Mouse (Mus musculus) heart, postnatal 10 days (tissue): ENCODE data around the gene Zfp982. TPM values are rescaled to one million over a fixed set of nuclear protein-coding genes. Genes with fewer than 3 reads are reported as not detected.
"Not testable (repeated sequence)": the region's sequence is repeated elsewhere in the genome, so short reads cannot be mapped to it uniquely, and the experiment has no call there.

Source experiments
- DNase-seq, 2 experiments: peaks; one replicate each; pipeline ENCODE4 v3.0.0; 2021
- intact Hi-C: fragments of 180-260 bp; cut with DNase I; formaldehyde crosslinking; loops from one replicate; pipeline ENCODE4 v1.15.1; 2025
- total RNA-seq, 2 experiments: library from RNA; stranded (reverse); gene quantifications; 2 replicates each; pipeline ENCODE4 v1.2.3; 2021

The Zfp982 gene
- total RNA-seq: 1 to 10 TPM; 8.4 to 9.3 TPM

DNA sequence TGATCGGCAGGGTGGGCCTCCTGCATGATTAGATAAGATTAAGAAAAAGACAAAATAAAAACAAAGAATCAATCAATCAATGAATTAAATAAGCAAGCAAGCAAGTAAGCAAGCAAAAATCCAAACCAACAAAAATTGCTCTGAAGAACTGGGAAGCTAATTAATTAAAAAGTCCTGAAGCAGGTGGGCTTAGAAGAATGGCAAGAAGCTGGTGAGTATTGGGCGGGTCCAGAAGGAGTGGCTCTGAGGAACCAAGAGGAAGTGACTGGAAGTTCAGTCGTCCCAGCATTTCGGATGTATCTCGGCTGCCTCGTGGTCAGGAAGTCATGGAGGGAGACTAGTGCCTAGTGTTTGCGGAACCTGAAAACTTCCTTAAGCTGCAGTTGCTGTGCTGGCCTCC is at the start of gene Zfp982:
Zfp982 (plus strand) TSS at position 301 of the 400 bp plus-strand sequence.
- DNase-seq, intact Hi-C loops: not testable (repeated sequence)

DNA sequence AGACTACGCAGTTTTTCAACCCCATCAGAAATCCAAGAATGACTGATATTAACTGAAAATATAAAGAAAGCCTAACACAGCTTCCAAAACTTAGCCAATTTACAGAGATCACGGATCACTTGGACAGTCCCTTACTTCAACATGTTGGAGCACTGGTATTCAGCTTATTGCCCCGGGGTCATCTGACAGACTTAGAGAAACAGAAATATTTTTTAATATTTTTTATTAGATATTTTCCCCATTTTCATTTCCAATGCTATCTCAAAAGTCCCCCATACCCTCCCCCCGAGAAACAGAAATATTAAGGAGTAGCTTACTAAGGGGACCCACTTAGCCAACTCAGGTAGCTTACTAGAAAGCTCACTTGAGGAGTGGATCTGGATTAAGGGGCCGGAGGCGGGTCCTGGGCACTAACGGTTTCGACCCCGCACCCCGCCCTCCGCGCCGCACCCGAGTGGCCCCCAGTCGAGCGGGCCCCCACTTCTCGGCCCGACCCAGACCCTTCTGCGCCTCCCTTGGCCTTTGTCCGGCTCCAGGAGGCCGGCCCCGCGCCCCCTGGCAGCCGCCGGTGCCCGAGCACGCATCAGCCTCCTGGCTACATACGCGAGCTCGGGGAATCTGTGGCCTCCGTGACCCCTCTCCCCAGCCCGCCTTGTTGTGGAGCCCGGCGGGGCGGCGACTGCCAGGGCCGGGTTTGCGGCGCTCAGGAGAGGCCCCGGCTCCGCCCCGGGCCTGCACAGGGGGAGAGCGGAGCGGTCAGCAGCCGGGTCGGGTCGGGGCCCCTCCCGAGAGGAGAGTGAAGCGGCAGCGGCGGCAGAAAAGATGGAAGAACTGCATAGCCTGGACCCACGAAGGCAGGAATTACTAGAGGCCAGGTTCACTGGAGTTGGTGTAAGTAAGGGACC is 49.3 kb upstream of the Zfp982 start:
- peak; percentile 54 to 66 for DNase-seq
- intact Hi-C loops: loop anchor here (2.0 to 10.0 kb wide), 2 partner anchors 36 to 402 kb away; partner anchors contain the start of gene Zfp933

- intact Hi-C loops: loop anchor here (2.0 to 10.0 kb wide), 2 partner anchors 37 to 401 kb away; partner anchors contain the start of gene Zfp933
- DNase-seq: peak in 1 of 2 experiments; percentile 65
These were observed 48.7 kb upstream of the Zfp982 start for GRCm38 (mm10) chr4:147443554-147443927.

- DNase-seq: not testable (repeated sequence)
- intact Hi-C loops: loop anchor here (10.0 kb wide), 1 partner anchor 399 kb away; the partner anchor contains the start of gene Zfp933
These were observed 46.8 kb upstream of the Zfp982 start for GRCm38 (mm10) chr4:147445371-147445770.

GRCm38 (mm10) chr4:147448358-147448757 is 43.9 kb upstream of the Zfp982 start:
- no peak for DNase-seq
- intact Hi-C loops: loop anchor here (10.0 kb wide), 1 partner anchor 396 kb away; the partner anchor contains the start of gene Zfp933

- DNase-seq: no peak
- intact Hi-C loops: loop anchor here (10.0 kb wide), 1 partner anchor 396 kb away; the partner anchor contains the start of gene Zfp933
These were observed 43.1 kb upstream of the Zfp982 start for GRCm38 (mm10) chr4:147449099-147449581.

GRCm38 (mm10) chr4:147449986-147450385 is 42.2 kb upstream of the Zfp982 start:
- intact Hi-C loops: loop anchor here (10.0 kb wide), 1 partner anchor 395 kb away; the partner anchor contains the start of gene Zfp933
- DNase-seq: not testable (repeated sequence)

DNA sequence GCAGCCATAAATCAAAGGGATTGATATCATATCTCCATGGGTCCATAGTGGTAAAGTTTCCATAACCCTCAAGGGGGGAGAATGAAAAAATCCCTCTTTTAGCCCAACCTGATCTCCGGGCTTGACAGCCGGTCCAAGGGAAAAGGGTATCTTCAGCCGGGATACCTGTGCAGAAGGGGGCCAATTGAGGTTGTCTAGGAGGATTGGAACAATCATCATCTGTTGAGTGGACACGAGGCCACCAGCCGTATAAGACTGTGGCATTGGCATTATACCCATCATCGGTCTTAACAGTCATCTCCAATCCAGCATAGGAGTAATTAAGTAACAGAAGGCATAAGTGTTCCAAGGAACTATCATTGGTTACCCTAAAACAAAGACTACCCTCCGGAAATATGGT is 25.0 kb upstream of the Zfp982 start:
- DNase-seq, intact Hi-C loops: not testable (repeated sequence)

DNA sequence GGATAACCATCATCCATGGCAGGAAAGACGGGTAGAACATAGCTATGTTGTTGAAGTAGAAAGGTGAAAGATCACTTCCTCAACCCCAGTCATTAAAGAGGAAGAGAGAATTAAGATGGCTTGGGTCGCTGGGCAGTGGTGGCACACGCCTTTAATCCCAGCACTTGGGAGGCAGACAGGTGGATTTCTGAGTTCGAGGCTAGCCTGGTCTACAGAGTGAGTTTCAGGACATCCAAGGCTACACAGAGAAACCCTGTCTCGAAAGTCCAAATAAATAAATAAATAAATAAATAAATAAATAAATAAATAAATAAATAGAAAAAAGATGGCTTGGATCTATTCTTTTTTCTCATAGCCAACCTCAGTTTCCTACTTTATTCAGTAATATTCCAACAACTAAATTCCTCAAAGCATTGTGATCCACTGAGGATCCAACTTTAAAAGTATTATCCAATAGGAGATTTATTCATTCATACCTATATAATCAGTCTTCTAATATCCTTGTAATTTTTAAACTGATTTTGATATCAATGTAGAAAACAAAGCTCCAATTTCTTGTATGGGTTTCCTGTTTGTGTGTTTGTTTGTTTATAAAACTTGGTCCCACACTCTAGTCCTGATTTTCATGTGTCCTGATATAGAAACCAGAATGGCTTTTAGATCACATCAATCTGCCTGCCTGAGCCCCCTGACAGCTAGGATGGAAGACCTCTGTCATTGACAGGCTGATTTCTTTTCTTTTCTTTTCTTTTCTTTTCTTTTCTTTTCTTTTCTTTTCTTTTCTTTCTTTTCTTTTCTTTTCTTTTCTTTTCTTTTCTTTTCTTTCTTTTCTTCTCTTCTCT is 6.8 kb downstream of the Zfp982 start:
- DNase-seq, intact Hi-C loops: not testable (repeated sequence)

GRCm38 (mm10) chr4:147509174-147509573 is 17.0 kb downstream of the Zfp982 start:
- intact Hi-C loops: no loop called here
- no peak for DNase-seq

DNA sequence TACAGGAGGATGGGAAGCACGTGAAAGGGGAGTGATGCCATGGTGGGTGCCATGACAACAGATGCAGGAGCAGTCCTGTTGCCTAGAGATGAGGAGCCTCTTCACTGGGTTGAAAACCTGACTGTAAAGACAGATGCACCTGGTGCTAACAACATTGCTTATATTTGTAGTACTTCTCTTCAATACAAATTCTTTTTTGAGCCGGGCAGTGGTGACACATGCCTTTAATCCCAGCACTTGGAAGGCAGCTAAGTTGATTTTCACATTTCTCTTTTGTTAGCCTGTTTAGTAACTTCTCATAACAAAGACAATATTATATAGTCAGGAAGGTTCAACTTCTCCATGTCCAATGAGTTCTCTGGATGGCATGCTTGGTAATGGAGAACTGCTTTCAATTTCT is 26.8 kb downstream of the Zfp982 start:
- no peak for DNase-seq
- intact Hi-C loops: loop anchor here (1.0 to 5.0 kb wide), 2 partner anchors 68 to 1960 kb away; no protein-coding TSS in a partner anchor

DNA sequence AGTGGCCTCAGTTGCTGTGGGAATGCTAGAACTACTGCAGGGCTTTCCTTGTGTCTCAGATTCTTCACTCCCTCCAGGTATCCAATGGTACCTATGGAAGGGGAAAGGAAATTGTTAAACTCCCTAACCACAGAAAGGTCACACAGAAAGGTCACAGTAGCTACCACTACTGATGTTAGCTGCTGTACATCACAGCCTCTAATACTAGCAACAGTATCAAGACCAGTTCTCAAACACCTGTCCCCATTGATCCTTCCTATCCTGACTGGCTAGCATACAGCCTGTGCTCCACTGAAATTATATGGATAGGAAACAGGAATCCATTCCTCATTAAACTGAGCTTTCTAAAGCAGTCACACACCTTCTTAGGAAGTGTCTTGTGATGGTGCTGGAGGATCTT is 27.9 kb downstream of the Zfp982 start:
- intact Hi-C loops: no loop called here
- DNase-seq: no peak

GRCm38 (mm10) chr4:147525125-147525524 is 32.9 kb downstream of the Zfp982 start:
- DNase-seq: no peak
- intact Hi-C loops: no loop called here

DNA sequence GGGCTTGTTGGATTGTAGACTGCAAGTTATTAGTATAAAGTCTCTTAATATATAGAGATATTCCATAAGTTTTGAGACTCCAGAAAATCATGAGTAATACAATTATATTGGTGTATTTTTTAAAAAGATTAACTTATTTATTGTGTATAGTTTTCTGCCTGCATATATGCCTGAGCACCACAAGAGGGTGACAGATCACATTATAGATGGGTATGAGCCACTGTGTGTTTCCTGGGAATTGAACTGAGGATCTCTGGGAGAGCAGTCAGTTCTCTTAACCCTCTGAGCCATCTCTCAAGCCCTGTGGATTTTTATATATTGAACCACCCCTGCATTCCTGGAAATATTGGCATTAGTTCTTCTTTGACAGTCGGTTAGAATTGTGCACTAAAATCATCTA is 38.1 kb downstream of the Zfp982 start:
- intact Hi-C loops: no loop called here
- no peak for DNase-seq

- intact Hi-C loops, DNase-seq: not testable (repeated sequence)
These were observed 43.7 kb downstream of the Zfp982 start for GRCm38 (mm10) chr4:147535916-147536315.

GRCm38 (mm10) chr4:147537702-147538101 is 45.5 kb downstream of the Zfp982 start:
- no peak for DNase-seq
- intact Hi-C loops: no loop called here

DNA sequence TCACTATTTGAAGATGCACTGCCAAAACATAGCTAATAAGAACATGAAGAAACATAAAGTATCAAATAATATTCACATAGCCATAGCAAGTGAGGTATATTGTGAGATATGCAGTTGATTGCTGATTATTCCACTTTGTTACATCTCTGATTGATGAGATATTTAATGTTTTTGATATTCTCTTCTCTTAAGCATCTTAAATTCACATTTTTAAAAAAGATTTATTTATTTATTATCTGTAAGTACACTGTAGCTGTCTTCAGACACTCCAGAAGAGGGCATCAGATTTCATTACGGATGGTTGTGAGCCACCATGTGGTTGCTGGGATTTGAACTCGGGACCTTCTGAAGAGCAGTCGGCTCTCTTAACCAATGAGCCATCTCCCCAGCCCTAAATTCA is 47.7 kb downstream of the Zfp982 start, which contains the start of gene Gm16503:
Gm16503 (plus strand) TSS at position 301 of the 400 bp plus-strand sequence.
- DNase-seq, intact Hi-C loops: not testable (repeated sequence)

GRCm38 (mm10) chr4:147541105-147541504 is 48.9 kb downstream of the Zfp982 start:
- no peak for DNase-seq
- intact Hi-C loops: no loop called here

GRCm38 (mm10) chr4:147553071-147553470 is 60.9 kb downstream of the Zfp982 start, which contains the start of gene Zfp985:
Zfp985 (plus strand) TSS chr4:147553277.
- DNase-seq, intact Hi-C loops: not testable (repeated sequence)

- intact Hi-C loops: not testable (repeated sequence)
These were observed 62.1 kb downstream of the Zfp982 start for GRCm38 (mm10) chr4:147554361-147554760.

More at GRCm38 (mm10) chr4:147554361-147554760, 62.1 kb downstream of the Zfp982 start:
- DNase-seq: not testable (repeated sequence)
